Mouse (Mus musculus): Measurements from ENCODE around the gene Atp8b4. TPM values are rescaled to one million over a fixed set of nuclear protein-coding genes. Genes with fewer than 3 reads are reported as not detected.

Gene Atp8b4
- total and polyA plus RNA-seq, 3 experiments: 0.31 to 0.73 (median 0.43) TPM

DNA sequence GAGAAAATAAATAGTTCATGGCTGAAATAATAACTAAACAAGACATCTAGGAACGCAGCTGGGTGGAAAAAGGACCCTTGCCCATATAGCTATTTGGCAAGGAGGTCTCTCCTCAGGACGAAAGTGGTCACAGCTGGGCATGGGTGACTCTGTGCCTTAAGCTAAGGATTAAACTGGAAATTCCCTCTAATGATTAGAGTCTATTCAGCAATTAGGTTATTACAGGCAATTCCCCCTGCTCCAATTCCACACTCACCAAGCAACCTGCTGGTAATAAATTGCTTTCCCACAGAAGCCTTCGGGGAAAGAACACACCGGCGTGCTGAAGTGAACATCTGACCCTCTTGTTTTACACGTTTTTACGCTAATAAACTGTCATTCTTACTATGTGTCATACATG lies 5.2 kb downstream of the Atp8b4 start:
- no peak for DNase-seq
- TF ChIP-seq POLR2A (IDR thresholded peaks at IDR 0.05; ENCODE audit: insufficient read depth, low read depth, low read length) (no peak), CTCF (IDR thresholded peaks at IDR 0.05) (no peak), EP300 (IDR thresholded peaks at IDR 0.05; ENCODE audit: insufficient read depth, low read depth, low read length) (no peak)
- 84% methylated on average over 7 of the region's 7 CpGs for WGBS
- H3K4me1 ChIP-seq (ENCODE audit: control insufficient read depth, insufficient read depth, low read length): no peaks in the 10 kb centered on the region
- intact Hi-C loops (cut with DNase I): no loop called here
- H3K36me3 ChIP-seq (ENCODE audit: control insufficient read depth, insufficient read depth, low read length): no peaks in the 10 kb centered on the region
- no peaks in the 10 kb centered on the region for H3K27me3 ChIP-seq (ENCODE audit: control insufficient read depth, insufficient read depth, low read length)
- H3K9ac ChIP-seq (ENCODE audit: low read depth, low read length): no peak overlapping the region
- H3K4me3 ChIP-seq: no peak overlapping the region
- H3K27ac ChIP-seq: no peak overlapping the region
- H3K79me2 ChIP-seq (replicated peaks; ENCODE audit: control insufficient read depth, insufficient read depth, low read length): no peaks in the 10 kb centered on the region

DNA sequence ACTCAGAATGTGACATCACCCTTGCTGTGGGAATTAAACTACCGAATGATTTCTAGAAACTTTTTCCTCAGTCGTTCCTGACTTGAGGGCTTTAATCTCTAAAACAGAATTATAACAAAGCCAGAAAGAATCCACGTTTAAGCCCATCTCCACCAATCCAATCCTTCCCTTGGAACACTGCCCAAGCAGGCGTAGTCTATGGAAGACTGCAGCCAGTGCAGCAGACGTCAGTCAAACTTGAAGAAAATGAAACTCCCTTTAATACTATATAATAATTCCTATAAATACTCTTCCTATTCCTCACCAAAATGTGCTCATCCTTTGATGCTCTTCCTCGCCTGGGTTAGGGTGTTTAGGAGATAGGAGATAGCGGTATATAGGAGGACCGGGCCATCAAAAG lies 7.2 kb downstream of the Atp8b4 start:
- Histone ChIP-seq H3K9ac (ENCODE audit: low read depth, low read length) (no peak overlapping the region), H3K36me3 (ENCODE audit: control insufficient read depth, insufficient read depth, low read length) (no peaks in the 10 kb centered on the region), H3K27ac (no peak overlapping the region), H3K27me3 (ENCODE audit: control insufficient read depth, insufficient read depth, low read length) (no peaks in the 10 kb centered on the region), H3K4me3 (no peak overlapping the region), H3K4me1 (ENCODE audit: control insufficient read depth, insufficient read depth, low read length) (no peaks in the 10 kb centered on the region), H3K79me2 (replicated peaks; ENCODE audit: control insufficient read depth, insufficient read depth, low read length) (no peaks in the 10 kb centered on the region)
- intact Hi-C loops (cut with DNase I): no loop called here
- WGBS: 65% methylated on average over 8 of the region's 8 CpGs
- TF ChIP-seq EP300 (IDR thresholded peaks at IDR 0.05; ENCODE audit: insufficient read depth, low read depth, low read length) (no peak), POLR2A (IDR thresholded peaks at IDR 0.05; ENCODE audit: insufficient read depth, low read depth, low read length) (no peak), CTCF (IDR thresholded peaks at IDR 0.05) (no peak)
- DNase-seq: no peak

DNA sequence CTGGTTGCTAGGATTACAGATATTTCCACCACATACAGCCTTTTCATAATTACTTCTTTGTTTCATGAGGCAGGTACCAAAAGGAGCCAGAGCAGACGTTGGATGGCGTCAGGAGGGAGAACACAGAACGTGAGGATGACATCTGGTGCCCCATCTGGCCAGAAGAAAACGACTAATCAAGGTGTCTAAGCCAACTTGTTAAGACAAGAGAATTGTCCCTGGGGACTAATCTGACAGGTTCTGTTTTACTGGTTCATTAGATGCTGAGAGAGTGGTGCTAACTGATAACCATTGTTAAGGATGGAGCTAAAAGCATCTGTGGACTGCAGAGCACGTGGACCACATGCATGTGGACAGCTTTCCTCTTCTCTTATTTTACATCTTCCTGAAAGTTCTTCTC lies 7.8 kb downstream of the Atp8b4 start:
- no peak for DNase-seq
- Histone ChIP-seq H3K79me2 (replicated peaks; ENCODE audit: control insufficient read depth, insufficient read depth, low read length) (no peaks in the 10 kb centered on the region), H3K36me3 (ENCODE audit: control insufficient read depth, insufficient read depth, low read length) (no peaks in the 10 kb centered on the region), H3K27me3 (ENCODE audit: control insufficient read depth, insufficient read depth, low read length) (no peaks in the 10 kb centered on the region), H3K4me3 (no peak overlapping the region), H3K9ac (ENCODE audit: low read depth, low read length) (no peak overlapping the region), H3K27ac (no peak overlapping the region), H3K4me1 (ENCODE audit: control insufficient read depth, insufficient read depth, low read length) (no peaks in the 10 kb centered on the region)
- TF ChIP-seq CTCF (IDR thresholded peaks at IDR 0.05) (no peak), POLR2A (IDR thresholded peaks at IDR 0.05; ENCODE audit: insufficient read depth, low read depth, low read length) (no peak), EP300 (IDR thresholded peaks at IDR 0.05; ENCODE audit: insufficient read depth, low read depth, low read length) (no peak)
- intact Hi-C loops (cut with DNase I): no loop called here
- 64% methylated on average over 5 of the region's 5 CpGs for WGBS

DNA sequence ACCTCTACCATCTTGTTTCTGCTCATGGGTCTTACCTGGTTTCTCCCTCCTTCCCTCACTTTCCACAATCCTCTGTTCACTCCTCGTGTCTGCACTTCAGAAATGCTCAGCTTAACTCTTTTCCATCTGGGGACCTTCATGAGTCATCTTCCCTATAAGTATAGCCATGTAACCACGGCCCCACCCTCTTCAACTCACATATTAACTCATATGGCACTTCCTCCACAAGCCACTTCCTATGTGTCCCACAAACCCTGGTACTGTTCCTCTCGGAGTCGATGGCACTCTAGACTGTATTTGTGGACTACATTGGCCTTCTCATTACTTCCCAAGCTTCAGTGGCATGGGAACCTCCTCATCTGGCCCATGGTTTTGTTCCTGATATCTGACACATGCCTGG lies 9.0 kb downstream of the Atp8b4 start:
- Histone ChIP-seq H3K4me3 (no peak overlapping the region), H3K4me1 (ENCODE audit: control insufficient read depth, insufficient read depth, low read length) (no peaks in the 10 kb centered on the region), H3K9ac (ENCODE audit: low read depth, low read length) (no peak overlapping the region), H3K27me3 (ENCODE audit: control insufficient read depth, insufficient read depth, low read length) (no peaks in the 10 kb centered on the region), H3K27ac (no peak overlapping the region), H3K36me3 (ENCODE audit: control insufficient read depth, insufficient read depth, low read length) (no peaks in the 10 kb centered on the region), H3K79me2 (replicated peaks; ENCODE audit: control insufficient read depth, insufficient read depth, low read length) (no peaks in the 10 kb centered on the region)
- no peak for TF ChIP-seq EP300 (IDR thresholded peaks at IDR 0.05; ENCODE audit: insufficient read depth, low read depth, low read length)
- no peak for DNase-seq
- WGBS: 63% methylated on average over 4 of the region's 4 CpGs
- intact Hi-C loops (cut with DNase I): no loop called here

DNA sequence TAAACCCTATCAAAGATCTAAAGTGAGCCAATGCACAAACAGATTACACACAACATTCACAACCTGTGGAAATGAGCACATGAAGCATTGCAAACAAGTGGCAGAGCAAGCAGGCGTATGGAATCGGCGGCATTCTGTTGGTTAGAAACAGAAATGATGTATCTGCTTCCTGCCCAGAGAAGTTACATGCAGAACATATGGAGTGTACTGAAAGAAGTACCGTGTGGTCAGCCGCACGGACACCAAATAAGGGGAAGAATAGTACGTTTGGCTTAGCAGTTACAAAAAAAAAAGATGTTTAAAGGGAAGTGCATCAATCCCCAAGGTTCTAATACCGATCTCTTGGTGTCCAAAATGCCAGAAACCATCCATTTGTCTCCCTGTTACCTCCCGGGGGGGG lies 9.9 kb downstream of the Atp8b4 start:
- DNase-seq: no peak
- H3K79me2 ChIP-seq (replicated peaks; ENCODE audit: control insufficient read depth, insufficient read depth, low read length): no peaks in the 10 kb centered on the region
- no peaks in the 10 kb centered on the region for H3K4me1 ChIP-seq (ENCODE audit: control insufficient read depth, insufficient read depth, low read length)
- intact Hi-C loops (cut with DNase I): no loop called here
- 81% methylated on average over 9 of the region's 9 CpGs for WGBS
- H3K4me3 ChIP-seq: no peak overlapping the region
- H3K36me3 ChIP-seq (ENCODE audit: control insufficient read depth, insufficient read depth, low read length): no peaks in the 10 kb centered on the region
- TF ChIP-seq POLR2A (IDR thresholded peaks at IDR 0.05; ENCODE audit: insufficient read depth, low read depth, low read length): no peak
- TF ChIP-seq CTCF (IDR thresholded peaks at IDR 0.05): no peak
- TF ChIP-seq EP300 (IDR thresholded peaks at IDR 0.05; ENCODE audit: insufficient read depth, low read depth, low read length): no peak
- no peak overlapping the region for H3K27ac ChIP-seq
- H3K27me3 ChIP-seq (ENCODE audit: control insufficient read depth, insufficient read depth, low read length): no peaks in the 10 kb centered on the region
- no peak overlapping the region for H3K9ac ChIP-seq (ENCODE audit: low read depth, low read length)

DNA sequence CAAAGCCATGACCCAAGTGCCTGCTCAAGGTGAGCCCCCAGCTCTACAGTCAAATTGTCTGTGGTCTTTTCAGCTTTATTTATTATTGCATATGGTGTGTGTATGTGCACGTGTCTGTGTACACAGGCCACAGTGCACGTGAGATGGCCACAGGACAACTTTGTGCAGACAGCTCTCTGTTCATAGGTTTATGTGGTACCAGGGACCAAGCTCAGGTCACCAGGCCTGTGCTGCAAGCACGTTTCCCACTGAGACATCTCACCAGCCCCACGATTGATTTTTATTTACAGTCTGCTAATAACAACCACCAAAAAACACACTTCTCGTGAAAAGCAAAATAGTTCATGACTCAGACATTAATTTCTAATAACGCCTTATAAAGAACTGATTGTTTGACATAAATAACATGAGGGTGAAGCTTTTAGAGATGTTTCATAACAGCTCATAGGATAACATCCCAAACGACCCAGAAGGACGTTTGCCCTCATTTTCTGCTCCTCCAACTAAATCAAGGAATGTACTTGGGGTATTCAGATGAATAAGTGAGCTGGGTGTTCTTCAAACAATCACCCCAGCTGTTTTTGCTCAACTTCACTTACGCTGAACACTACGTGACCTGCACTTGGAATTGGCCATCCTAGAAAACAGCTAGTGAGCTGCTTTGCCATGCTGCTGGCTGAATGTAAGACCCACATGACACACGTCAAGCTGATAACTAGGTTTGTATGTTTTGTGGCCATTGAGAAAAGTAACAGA lies 15.0 kb downstream of the Atp8b4 start:
- no peak for TF ChIP-seq EP300 (IDR thresholded peaks at IDR 0.05; ENCODE audit: insufficient read depth, low read depth, low read length)
- TF ChIP-seq POLR2A (IDR thresholded peaks at IDR 0.05; ENCODE audit: insufficient read depth, low read depth, low read length): no peak
- TF ChIP-seq CTCF (IDR thresholded peaks at IDR 0.05): no peak
- no peaks in the 10 kb centered on the region for H3K79me2 ChIP-seq (replicated peaks; ENCODE audit: control insufficient read depth, insufficient read depth, low read length)
- DNase-seq: no peak
- 83% methylated on average over 11 of the region's 11 CpGs for WGBS
- H3K4me3 ChIP-seq: no peak overlapping the region
- no peak overlapping the region for H3K27ac ChIP-seq
- no peaks in the 10 kb centered on the region for H3K4me1 ChIP-seq (ENCODE audit: control insufficient read depth, insufficient read depth, low read length)
- no peak overlapping the region for H3K9ac ChIP-seq (ENCODE audit: low read depth, low read length)
- intact Hi-C loops (cut with DNase I): no loop called here
- no peaks in the 10 kb centered on the region for H3K36me3 ChIP-seq (ENCODE audit: control insufficient read depth, insufficient read depth, low read length)
- no peaks in the 10 kb centered on the region for H3K27me3 ChIP-seq (ENCODE audit: control insufficient read depth, insufficient read depth, low read length)
